In genomic region chr8:111624081-111624852, GRCm38 (mm10) we compare ENCODE assay signal across 8 mouse cellular contexts. TPM values are rescaled to one million over a fixed set of nuclear protein-coding genes. Genes with fewer than 3 reads are reported as not detected.
DNase-seq lines count a peak whose midpoint lies in the region; ATAC-seq and TF ChIP-seq lines count a peak whose summit lies in the region.

No protein-coding gene starts in this region.

- H3K4me3 ChIP-seq in intestine, embryonic 15.5 days (replicated peaks) = no peak overlapping the region
- H3K4me3 ChIP-seq in intestine, postnatal 0 days (ENCODE audit: low read depth, low read length) = no peak overlapping the region
- H3K4me3 ChIP-seq in cortical plate, adult 2 months (ENCODE audit: insufficient read depth, low read length) = no peak overlapping the region
- no peak overlapping the region for H3K4me3 ChIP-seq in kidney, adult 2 months (ENCODE audit: insufficient read depth, low read depth, low read length)
- H3K4me3 ChIP-seq in lung, postnatal 0 days (ENCODE audit: low read depth, low read length) = no peak overlapping the region

- ATAC-seq in intestine, embryonic 15.5 days = peak; percentile 28
- ATAC-seq in intestine, postnatal 0 days = no peak
- peak; percentile 85 for ATAC-seq in Patski
- ATAC-seq in lung, postnatal 0 days = peak; percentile 90

- H3K4me1 ChIP-seq in intestine, embryonic 15.5 days (replicated peaks) = peaks cover 11% of the 10 kb centered on the region; the same call in 1 of the 2 replicates
- no peaks in the 10 kb centered on the region; the same call in 1 of the 2 replicates for H3K4me1 ChIP-seq in intestine, postnatal 0 days (replicated peaks; ENCODE audit: control insufficient read depth, insufficient read depth, low read length)
- peaks cover 15% of the 10 kb centered on the region for H3K4me1 ChIP-seq in cortical plate, adult 2 months (ENCODE audit: control insufficient read depth, insufficient read depth, low read length)
- H3K4me1 ChIP-seq in kidney, adult 2 months (ENCODE audit: control insufficient read depth, insufficient read depth, low read length) = peaks cover 32% of the 10 kb centered on the region
- H3K4me1 ChIP-seq in lung, postnatal 0 days (ENCODE audit: insufficient read depth, low read depth, low read length) = peaks cover 10% of the 10 kb centered on the region

- CTCF ChIA-PET in Patski (lab: Charles Lee) = interaction anchor here (1.1 to 1.7 kb wide), 2 partner anchors 23 to 88 kb away, joined by 3 to 4 read pairs; partner anchors contain the start of gene Znrf1

- POLR2A ChIA-PET in Patski (lab: Charles Lee) = interaction anchor here (0.6 kb wide), 1 partner anchor 52 kb away, joined by 4 read pairs; no protein-coding TSS in a partner anchor

- TF ChIP-seq POLR2A in cortical plate, adult 2 months (IDR thresholded peaks at IDR 0.05; ENCODE audit: extremely low read depth, insufficient read depth, low read length) = no peak
- TF ChIP-seq POLR2A in kidney, adult 2 months (IDR thresholded peaks at IDR 0.05; ENCODE audit: low read depth, low read length) = peak; percentile 3

- in situ Hi-C loops in Patski (cut with MboI; ENCODE audit: low pct_unique_long_range_greater_than_20kb) = no loop called here

- 0 out of 2 replicates have a peak overlapping the region, but pooled peaks have one; percentile 11 for H3K27ac ChIP-seq in intestine, embryonic 15.5 days
- no peak overlapping the region for H3K27ac ChIP-seq in intestine, postnatal 0 days (ENCODE audit: low read depth, low read length)
- peak overlapping the region; percentile 85 for H3K27ac ChIP-seq in cortical plate, adult 2 months (ENCODE audit: insufficient read depth, low read length)
- H3K27ac ChIP-seq in kidney, adult 2 months (ENCODE audit: insufficient read depth, low read depth, low read length) = peak overlapping the region; percentile 89
- peak overlapping the region; percentile 57 for H3K27ac ChIP-seq in lung, postnatal 0 days (ENCODE audit: low read length)

- DNase-seq in Patski (ENCODE audit: low read depth, low spot score) = peak; percentile 91
- peak; percentile 95 for DNase-seq in kidney, adult 2 months
- DNase-seq in lung, postnatal 0 days (ENCODE audit: low spot score) = peak; percentile 91
- DNase-seq in thymus, postnatal 25 days = peak; percentile 54
- DNase-seq in embryo, embryonic 10.5 days (ENCODE audit: low spot score) = no peak

- H3K9ac ChIP-seq in intestine, embryonic 15.5 days = no peak overlapping the region
- H3K9ac ChIP-seq in intestine, postnatal 0 days (ENCODE audit: low read depth, low read length) = no peak overlapping the region
- H3K9ac ChIP-seq in lung, postnatal 0 days (replicated peaks; ENCODE audit: low read depth) = no peak overlapping the region; the same call in 1 of the 2 replicates

- no peaks in the 10 kb centered on the region for H3K9me3 ChIP-seq in intestine, embryonic 15.5 days
- H3K9me3 ChIP-seq in intestine, postnatal 0 days (ENCODE audit: control insufficient read depth) = no peaks in the 10 kb centered on the region
- H3K9me3 ChIP-seq in lung, postnatal 0 days (ENCODE audit: low read length) = no peaks in the 10 kb centered on the region

- no peaks in the 10 kb centered on the region for H3K27me3 ChIP-seq in intestine, embryonic 15.5 days (replicated peaks)
- H3K27me3 ChIP-seq in intestine, postnatal 0 days (replicated peaks; ENCODE audit: control insufficient read depth, insufficient read depth, low read length) = no peaks in the 10 kb centered on the region
- H3K27me3 ChIP-seq in Patski = no peaks in the 10 kb centered on the region
- no peaks in the 10 kb centered on the region for H3K27me3 ChIP-seq in kidney, adult 2 months (replicated peaks; ENCODE audit: control insufficient read depth, insufficient read depth, low read length)
- no peaks in the 10 kb centered on the region for H3K27me3 ChIP-seq in lung, postnatal 0 days (replicated peaks; ENCODE audit: insufficient read depth, low read length)

- H3K36me3 ChIP-seq in intestine, embryonic 15.5 days = no peaks in the 10 kb centered on the region
- H3K36me3 ChIP-seq in intestine, postnatal 0 days (ENCODE audit: control insufficient read depth, insufficient read depth) = 0 out of 2 replicates have a peak, but pooled peaks cover 14% of the 10 kb centered on the region
- H3K36me3 ChIP-seq in kidney, adult 2 months (ENCODE audit: control insufficient read depth, insufficient read depth, low read length) = no peaks in the 10 kb centered on the region
- no peaks in the 10 kb centered on the region for H3K36me3 ChIP-seq in lung, postnatal 0 days (ENCODE audit: insufficient read depth, low read length)

- WGBS in intestine, embryonic 15.5 days = 75% methylated on average over 12 of the region's 12 CpGs
- 71% methylated on average over 12 of the region's 12 CpGs for WGBS in intestine, postnatal 0 days
- WGBS in kidney, adult 2 months = 38% methylated on average over 12 of the region's 12 CpGs
- WGBS in lung, postnatal 0 days = 69% methylated on average over 12 of the region's 12 CpGs

- TF ChIP-seq CTCF in intestine, postnatal 0 days (IDR thresholded peaks at IDR 0.05; ENCODE audit: low read depth) = no peak
- no peak for TF ChIP-seq CTCF in Patski (IDR thresholded peaks at IDR 0.05)
- no peak for TF ChIP-seq CTCF in cortical plate, adult 2 months (IDR thresholded peaks at IDR 0.05; ENCODE audit: extremely low read depth, insufficient read depth, low read length)
- TF ChIP-seq CTCF in kidney, adult 2 months (conservative IDR thresholded peaks at IDR 0.05; ENCODE audit: insufficient read depth, insufficient read length, low read depth, low read length) = no peak
- no peak for TF ChIP-seq CTCF in lung, postnatal 0 days (IDR thresholded peaks at IDR 0.05)

- H3K4me2 ChIP-seq in intestine, embryonic 15.5 days (replicated peaks) = no peak overlapping the region
- no peak overlapping the region for H3K4me2 ChIP-seq in intestine, postnatal 0 days (replicated peaks; ENCODE audit: low read depth)
- H3K4me2 ChIP-seq in lung, postnatal 0 days (replicated peaks; ENCODE audit: low read depth, low read length) = no peak overlapping the region

- no peak for TF ChIP-seq EP300 in lung, postnatal 0 days (IDR thresholded peaks at IDR 0.05)

RNA-seq across cellular contexts. Expression of gene Ldhd, which starts 5.9 kb away (rescaled TPM):
- polyA plus RNA-seq in intestine, embryonic 15.5 days (2015; fragmentation: Nextera tagmentation; extraction: Ambion mirVana) = 1.6 and 1.8 TPM in 2 replicates
- 5.8 and 6.5 TPM in 2 replicates for polyA plus RNA-seq in intestine, postnatal 0 days (2015; fragmentation: Nextera tagmentation; extraction: Ambion mirVana)
- polyA plus RNA-seq in Patski (2021) = 12.8 TPM
- 21.2 and 21.6 TPM in 2 replicates for polyA plus RNA-seq in cortical plate, adult 2 months (2012; rRNA removed)
- 336 and 441 TPM in 2 replicates for polyA plus RNA-seq in kidney, adult 2 months (2012; rRNA removed)
- 1.6 and 1.7 TPM in 2 replicates for polyA plus RNA-seq in lung, postnatal 0 days (2015; fragmentation: Nextera tagmentation; extraction: Ambion mirVana)

RNA-seq across cellular contexts. Expression of gene Zfp1, which starts 18.9 kb away (rescaled TPM):
- 14.9 and 15.7 TPM in 2 replicates for polyA plus RNA-seq in intestine, embryonic 15.5 days (2015; fragmentation: Nextera tagmentation; extraction: Ambion mirVana)
- 6.9 and 7.8 TPM in 2 replicates for polyA plus RNA-seq in intestine, postnatal 0 days (2015; fragmentation: Nextera tagmentation; extraction: Ambion mirVana)
- 23.9 TPM for polyA plus RNA-seq in Patski (2021)
- 27.0 and 28.7 TPM in 2 replicates for polyA plus RNA-seq in cortical plate, adult 2 months (2012; rRNA removed)
- polyA plus RNA-seq in kidney, adult 2 months (2012; rRNA removed) = 6.6 and 7.5 TPM in 2 replicates
- polyA plus RNA-seq in lung, postnatal 0 days (2015; fragmentation: Nextera tagmentation; extraction: Ambion mirVana) = 11.1 and 11.5 TPM in 2 replicates

Comparison
In these comparisons a context has a peak if more than half of its experiments do, and no peak if none do; other contexts are left out.
1. RNA of gene Ldhd, which starts 5.9 kb away (polyA plus RNA-seq): 336 to 441 TPM in kidney, adult 2 months; 21.2 to 21.6 TPM in cortical plate, adult 2 months, 12.8 TPM in Patski (single experiment), 5.8 to 6.5 TPM in intestine, postnatal 0 days, 1.6 to 1.7 TPM in lung, postnatal 0 days and 1.6 to 1.8 TPM in intestine, embryonic 15.5 days; every median in the first group is over 10 times any median in the second.